Mouse (Mus musculus) ES-Bruce4 (cell line): Measurements from ENCODE around the gene Gm8909.

Experiments used
- CTCF ChIP-seq: IDR thresholded peaks from one replicate; pipeline ENCODE4 v1.8.1; 2011; ENCODE audit warnings: low read depth, low read length
- EP300 ChIP-seq: IDR thresholded peaks from 2 replicates; pipeline ENCODE4 v1.6.1; 2011; ENCODE audit warnings: low read depth, low read length; ENCODE audit not compliant: insufficient read depth
- POLR2A ChIP-seq: IDR thresholded peaks from one replicate; pipeline ENCODE4 v1.8.1; 2011; ENCODE audit warnings: low read length; ENCODE audit not compliant: insufficient read depth

DNA sequence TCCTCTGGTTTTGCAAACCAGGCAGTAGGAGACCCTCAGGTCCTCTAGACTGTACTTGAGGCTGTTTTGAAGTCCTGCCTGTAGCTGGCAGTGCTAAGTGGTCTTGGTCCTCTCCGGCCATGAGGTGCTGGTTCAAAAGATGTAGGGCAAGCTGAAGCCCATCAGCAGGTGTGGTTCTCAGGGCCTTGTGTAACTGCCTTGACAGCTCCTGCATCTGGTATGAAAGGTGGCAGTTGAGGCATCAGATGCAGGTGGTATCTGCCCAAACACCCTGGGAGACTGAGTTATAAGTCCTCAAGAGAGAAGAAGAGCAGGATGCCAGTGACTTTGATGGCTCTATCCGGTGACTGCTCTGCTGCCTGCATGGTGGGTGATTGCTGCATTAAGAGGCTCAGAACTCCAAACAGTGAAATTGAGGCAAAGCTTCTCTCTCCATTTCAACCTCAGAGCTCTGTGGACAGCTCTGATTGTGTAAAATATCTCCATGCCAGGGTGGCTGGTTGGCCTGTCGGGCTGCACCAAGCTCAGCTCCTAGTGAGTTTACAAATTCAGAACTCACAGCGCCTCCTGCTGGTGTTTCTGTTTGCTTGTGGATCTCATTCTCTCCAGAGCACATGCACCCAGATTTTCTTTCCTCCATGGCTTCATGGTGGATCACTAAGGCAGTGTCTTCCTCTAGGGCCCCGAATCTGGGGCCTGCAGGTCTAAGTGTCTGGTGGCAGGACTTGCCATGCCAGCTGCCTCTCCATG is 36.6 kb downstream of the Gm8909 start:
- no peak for TF ChIP-seq EP300
- no peak for TF ChIP-seq POLR2A
- peak; percentile 31 for TF ChIP-seq CTCF
